Mouse (Mus musculus): ENCODE measurements at regions not wholly inside any gene's neighbourhood (a gene's known extent, or its start where the extent isn't known, plus 50 kb on each side); places are given as distances from the start of the nearest gene placed in this dataset.

DNA sequence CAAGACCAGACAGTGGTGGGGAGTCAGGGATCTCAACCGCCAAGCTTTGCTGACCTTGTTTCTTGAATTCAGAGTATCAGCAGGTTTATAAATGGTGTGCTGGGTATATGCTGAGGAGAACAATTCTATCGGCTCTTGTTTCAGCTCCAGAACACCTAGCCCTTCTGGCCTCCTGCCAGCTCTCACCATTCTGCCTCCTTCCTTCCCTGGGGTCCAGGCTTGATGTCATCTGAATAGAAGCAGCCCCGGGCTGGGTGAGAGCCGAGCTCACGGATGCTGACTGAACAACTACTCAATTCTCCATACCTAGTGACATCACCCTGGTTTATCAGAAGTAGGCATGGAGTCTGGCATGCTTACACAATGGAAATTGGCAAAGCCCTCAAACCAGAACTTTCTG, 203.5 kb downstream of the Efnb2 start:
- no peak for TF ChIP-seq EP300 (IDR thresholded peaks at IDR 0.05; ENCODE audit: insufficient read depth, low read depth, low read length)
- no peak for TF ChIP-seq CTCF (IDR thresholded peaks at IDR 0.05; ENCODE audit: low read depth, low read length)
- no peak for TF ChIP-seq POLR2A (IDR thresholded peaks at IDR 0.05; ENCODE audit: insufficient read depth, low read length)
- no peaks in the 10 kb centered on the region for H3K36me3 ChIP-seq (ENCODE audit: control insufficient read depth, insufficient read depth, low read length, poor library complexity, severe bottlenecking)
- no peaks in the 10 kb centered on the region for H3K27me3 ChIP-seq (ENCODE audit: control insufficient read depth, insufficient read depth, low read length, poor library complexity, severe bottlenecking)
- no peak overlapping the region for H3K9ac ChIP-seq (ENCODE audit: low read depth, poor library complexity, severe bottlenecking)
- H3K4me3 ChIP-seq (ENCODE audit: low read depth, low read length), result no peak overlapping the region
- no peaks in the 10 kb centered on the region for H3K4me1 ChIP-seq (ENCODE audit: control insufficient read depth, insufficient read depth, low read length)
- H3K9me3 ChIP-seq (replicated peaks; ENCODE audit: control insufficient read depth, insufficient read depth, low read length, poor library complexity, severe bottlenecking), result no peaks in the 10 kb centered on the region
- no peak overlapping the region for H3K27ac ChIP-seq (ENCODE audit: insufficient read depth, low read length)

DNA sequence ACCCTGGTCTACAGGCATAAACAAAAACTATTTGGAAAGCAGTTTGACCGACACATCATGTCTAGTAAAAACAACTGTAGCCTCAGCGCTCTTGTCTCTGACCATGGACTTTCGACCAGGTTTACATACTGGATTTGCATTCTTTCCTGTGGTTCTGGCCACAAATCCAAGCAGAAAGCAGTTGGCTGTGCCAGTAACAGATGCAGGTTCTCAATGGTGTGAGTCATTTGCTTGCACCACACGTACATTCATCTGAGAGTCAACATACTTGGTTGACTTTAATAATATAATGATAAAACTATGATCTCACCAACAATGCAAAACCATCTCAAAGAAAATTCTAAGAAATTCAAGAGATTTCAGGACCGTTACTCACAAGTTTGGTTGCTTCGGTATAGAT, 207.1 kb downstream of the Efnb2 start:
- Histone ChIP-seq H3K9me3 (replicated peaks; ENCODE audit: control insufficient read depth, insufficient read depth, low read length, poor library complexity, severe bottlenecking) (no peaks in the 10 kb centered on the region), H3K4me1 (ENCODE audit: control insufficient read depth, insufficient read depth, low read length) (no peaks in the 10 kb centered on the region), H3K9ac (ENCODE audit: low read depth, poor library complexity, severe bottlenecking) (no peak overlapping the region), H3K27me3 (ENCODE audit: control insufficient read depth, insufficient read depth, low read length, poor library complexity, severe bottlenecking) (no peaks in the 10 kb centered on the region), H3K36me3 (ENCODE audit: control insufficient read depth, insufficient read depth, low read length, poor library complexity, severe bottlenecking) (no peaks in the 10 kb centered on the region), H3K27ac (ENCODE audit: insufficient read depth, low read length) (no peak overlapping the region), H3K4me3 (ENCODE audit: low read depth, low read length) (no peak overlapping the region)
- no peak for TF ChIP-seq CTCF (IDR thresholded peaks at IDR 0.05; ENCODE audit: low read depth, low read length)
- TF ChIP-seq EP300 (IDR thresholded peaks at IDR 0.05; ENCODE audit: insufficient read depth, low read depth, low read length), result no peak
- no peak for TF ChIP-seq POLR2A (IDR thresholded peaks at IDR 0.05; ENCODE audit: insufficient read depth, low read length)

DNA sequence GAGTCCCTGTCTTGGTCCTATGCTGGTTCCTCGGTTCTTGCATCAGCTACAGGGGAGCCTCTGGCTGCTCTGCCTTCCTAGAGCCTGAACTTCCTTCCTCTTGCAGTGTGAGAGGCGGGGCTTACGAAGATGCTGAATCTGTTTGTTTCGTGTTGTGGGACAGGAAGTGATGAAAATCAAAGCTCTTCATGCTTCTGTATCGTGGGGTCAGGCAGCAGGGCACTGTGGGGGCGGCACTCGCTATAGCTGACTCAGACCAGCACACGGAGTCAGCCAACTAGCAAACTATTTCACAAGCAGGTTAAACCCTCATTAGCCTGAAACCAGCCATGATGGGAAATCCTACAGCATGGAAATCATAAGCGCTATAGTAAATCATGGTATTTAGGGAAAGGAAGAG, 208.8 kb downstream of the Efnb2 start:
- TF ChIP-seq CTCF (IDR thresholded peaks at IDR 0.05; ENCODE audit: low read depth, low read length), result no peak
- no peak for TF ChIP-seq EP300 (IDR thresholded peaks at IDR 0.05; ENCODE audit: insufficient read depth, low read depth, low read length)
- TF ChIP-seq POLR2A (IDR thresholded peaks at IDR 0.05; ENCODE audit: insufficient read depth, low read length), result no peak
- no peak overlapping the region for H3K4me3 ChIP-seq (ENCODE audit: low read depth, low read length)
- no peak overlapping the region for H3K27ac ChIP-seq (ENCODE audit: insufficient read depth, low read length)
- no peaks in the 10 kb centered on the region for H3K36me3 ChIP-seq (ENCODE audit: control insufficient read depth, insufficient read depth, low read length, poor library complexity, severe bottlenecking)
- no peak overlapping the region for H3K9ac ChIP-seq (ENCODE audit: low read depth, poor library complexity, severe bottlenecking)
- no peaks in the 10 kb centered on the region for H3K9me3 ChIP-seq (replicated peaks; ENCODE audit: control insufficient read depth, insufficient read depth, low read length, poor library complexity, severe bottlenecking)
- H3K4me1 ChIP-seq (ENCODE audit: control insufficient read depth, insufficient read depth, low read length), result no peaks in the 10 kb centered on the region
- H3K27me3 ChIP-seq (ENCODE audit: control insufficient read depth, insufficient read depth, low read length, poor library complexity, severe bottlenecking), result no peaks in the 10 kb centered on the region

DNA sequence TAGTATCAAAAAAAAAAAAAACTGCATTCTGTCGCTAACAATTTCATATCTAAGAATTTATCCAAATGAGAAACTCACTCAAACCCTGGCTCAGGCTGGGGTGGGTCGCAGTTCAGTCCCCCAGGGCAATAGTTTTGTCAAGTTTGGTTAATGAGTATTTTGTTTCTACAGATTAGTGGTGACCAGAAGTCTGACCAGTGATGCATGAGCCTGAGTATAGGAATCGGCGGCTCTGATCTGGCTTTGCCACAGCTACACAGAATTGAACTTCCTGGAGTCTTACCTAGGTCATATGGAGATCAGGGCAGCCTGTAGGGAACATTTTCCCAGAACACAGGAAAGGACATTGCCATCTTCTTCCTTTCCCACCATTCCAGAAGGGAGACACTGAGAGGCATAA, 212.1 kb downstream of the Efnb2 start:
- Histone ChIP-seq H3K27ac (ENCODE audit: insufficient read depth, low read length) (no peak overlapping the region), H3K36me3 (ENCODE audit: control insufficient read depth, insufficient read depth, low read length, poor library complexity, severe bottlenecking) (no peaks in the 10 kb centered on the region), H3K4me3 (ENCODE audit: low read depth, low read length) (no peak overlapping the region), H3K9ac (ENCODE audit: low read depth, poor library complexity, severe bottlenecking) (no peak overlapping the region), H3K9me3 (replicated peaks; ENCODE audit: control insufficient read depth, insufficient read depth, low read length, poor library complexity, severe bottlenecking) (no peaks in the 10 kb centered on the region), H3K27me3 (ENCODE audit: control insufficient read depth, insufficient read depth, low read length, poor library complexity, severe bottlenecking) (no peaks in the 10 kb centered on the region), H3K4me1 (ENCODE audit: control insufficient read depth, insufficient read depth, low read length) (no peaks in the 10 kb centered on the region)
- no peak for TF ChIP-seq CTCF (IDR thresholded peaks at IDR 0.05; ENCODE audit: low read depth, low read length)
- no peak for TF ChIP-seq EP300 (IDR thresholded peaks at IDR 0.05; ENCODE audit: insufficient read depth, low read depth, low read length)
- TF ChIP-seq POLR2A (IDR thresholded peaks at IDR 0.05; ENCODE audit: insufficient read depth, low read length), result no peak

DNA sequence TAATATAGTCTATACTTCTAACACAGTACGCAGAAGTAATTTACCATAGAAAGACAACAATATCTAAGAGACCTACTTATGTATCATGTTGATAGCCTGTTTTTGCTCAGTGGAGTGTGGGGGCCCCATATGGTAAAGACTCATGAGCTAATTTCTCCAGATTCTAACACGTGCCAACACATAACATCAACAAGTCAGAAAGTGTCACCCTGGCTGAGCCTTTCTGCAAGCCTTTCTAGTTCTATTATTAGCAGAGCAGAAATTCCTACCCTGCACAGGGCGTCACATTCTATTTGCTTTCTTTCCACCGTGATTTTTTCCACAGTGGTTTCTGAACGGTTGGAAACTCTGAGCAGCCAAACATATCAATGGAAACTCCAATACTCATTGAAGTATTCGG, 219.5 kb downstream of the Efnb2 start:
- TF ChIP-seq EP300 (IDR thresholded peaks at IDR 0.05; ENCODE audit: insufficient read depth, low read depth, low read length) (no peak), CTCF (IDR thresholded peaks at IDR 0.05; ENCODE audit: low read depth, low read length) (no peak), POLR2A (IDR thresholded peaks at IDR 0.05; ENCODE audit: insufficient read depth, low read length) (no peak)

DNA sequence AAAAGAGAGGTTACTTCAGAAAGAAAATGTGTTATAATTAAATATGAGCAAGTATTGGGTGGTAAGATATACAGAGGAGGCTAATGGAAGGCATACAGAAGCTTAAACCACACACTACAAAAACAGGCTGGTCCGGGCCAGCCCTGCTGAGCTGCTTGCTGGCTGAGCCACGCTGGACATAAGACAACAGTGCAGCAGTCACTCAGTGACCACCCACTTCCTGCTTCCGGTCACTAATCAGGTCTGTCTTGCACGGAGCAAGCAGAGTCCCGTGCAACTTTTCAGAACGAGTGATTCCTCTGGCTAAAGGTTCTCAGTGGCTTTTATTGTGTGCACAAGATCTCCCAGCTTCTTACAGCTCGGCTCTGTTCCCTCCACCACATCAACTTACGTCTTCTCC, 220.1 kb downstream of the Efnb2 start:
- Histone ChIP-seq H3K4me3 (ENCODE audit: low read depth, low read length) (no peak overlapping the region), H3K27ac (ENCODE audit: insufficient read depth, low read length) (no peak overlapping the region)
- TF ChIP-seq CTCF (IDR thresholded peaks at IDR 0.05; ENCODE audit: low read depth, low read length) (no peak), EP300 (IDR thresholded peaks at IDR 0.05; ENCODE audit: insufficient read depth, low read depth, low read length) (no peak), POLR2A (IDR thresholded peaks at IDR 0.05; ENCODE audit: insufficient read depth, low read length) (no peak)

More for the DNA sequence above, 219.5 kb downstream of the Efnb2 start:
- H3K4me3 ChIP-seq (ENCODE audit: low read depth, low read length), result no peak overlapping the region
- H3K36me3 ChIP-seq (ENCODE audit: control insufficient read depth, insufficient read depth, low read length, poor library complexity, severe bottlenecking), result no peaks in the 10 kb centered on the region
- H3K9me3 ChIP-seq (replicated peaks; ENCODE audit: control insufficient read depth, insufficient read depth, low read length, poor library complexity, severe bottlenecking), result no peaks in the 10 kb centered on the region
- H3K4me1 ChIP-seq (ENCODE audit: control insufficient read depth, insufficient read depth, low read length), result no peaks in the 10 kb centered on the region
- H3K27me3 ChIP-seq (ENCODE audit: control insufficient read depth, insufficient read depth, low read length, poor library complexity, severe bottlenecking), result no peaks in the 10 kb centered on the region
- no peak overlapping the region for H3K27ac ChIP-seq (ENCODE audit: insufficient read depth, low read length)
- H3K9ac ChIP-seq (ENCODE audit: low read depth, poor library complexity, severe bottlenecking), result no peak overlapping the region

More for the DNA sequence above, 220.1 kb downstream of the Efnb2 start:
- Histone ChIP-seq H3K9ac (ENCODE audit: low read depth, poor library complexity, severe bottlenecking) (no peak overlapping the region), H3K9me3 (replicated peaks; ENCODE audit: control insufficient read depth, insufficient read depth, low read length, poor library complexity, severe bottlenecking) (no peaks in the 10 kb centered on the region), H3K4me1 (ENCODE audit: control insufficient read depth, insufficient read depth, low read length) (no peaks in the 10 kb centered on the region), H3K27me3 (ENCODE audit: control insufficient read depth, insufficient read depth, low read length, poor library complexity, severe bottlenecking) (no peaks in the 10 kb centered on the region), H3K36me3 (ENCODE audit: control insufficient read depth, insufficient read depth, low read length, poor library complexity, severe bottlenecking) (no peaks in the 10 kb centered on the region)
